Mouse (Mus musculus) hindbrain, embryonic 10.5 days (tissue): ENCODE measurements around the gene Cacnb4. TPM values are rescaled to one million over a fixed set of nuclear protein-coding genes. Genes with fewer than 3 reads are reported as not detected.

Experiments used
- DNase-seq: peaks from one replicate; pipeline ENCODE4 v3.0.0-alpha.2; 2017; ENCODE audit warnings: low spot score
- H3K27ac ChIP-seq: fragments of 300-500 bp; sonication (generic); 2 replicates; pipeline ENCODE4 v1.5.1; 2016; ENCODE audit warnings: mild to moderate bottlenecking, moderate library complexity
- H3K27me3 ChIP-seq: fragments of 300-500 bp; sonication (generic); 2 replicates; pipeline ENCODE4 v1.6.1; 2016; ENCODE audit warnings: mild to moderate bottlenecking; ENCODE audit not compliant: poor library complexity, insufficient read depth, severe bottlenecking
- H3K36me3 ChIP-seq: fragments of 300-500 bp; sonication (generic); 2 replicates; pipeline ENCODE4 v1.6.1; 2016; ENCODE audit warnings: mild to moderate bottlenecking, moderate library complexity
- H3K4me1 ChIP-seq: fragments of 300-500 bp; sonication (generic); replicated peaks from 2 replicates; pipeline ENCODE4 v1.6.1; 2016; ENCODE audit warnings: mild to moderate bottlenecking
- H3K4me3 ChIP-seq: fragments of 300-500 bp; sonication (generic); 2 replicates; pipeline ENCODE4 v1.5.1; 2016; ENCODE audit warnings: mild to moderate bottlenecking, moderate library complexity
- H3K9me3 ChIP-seq: fragments of 300-500 bp; sonication (generic); 2 replicates; pipeline ENCODE4 v1.6.1; 2016; ENCODE audit warnings: mild to moderate bottlenecking, moderate library complexity
- WGBS: fragments of 180-500 bp; shearing (Covaris S2); methylation state at CpG from one replicate; pipeline ENCODE4 v1.1.7; 2016; 5-methylcytosine and 5-hydroxymethylcytosine counted together
- polyA plus RNA-seq: library from polyadenylated mRNA; unstranded; fragments of >200 nt; fragmentation: Nextera tagmentation; extraction: Ambion mirVana; gene quantifications from 2 replicates; pipeline ENCODE4 v1.2.1, GENCODE M21; 2016

The Cacnb4 gene
- polyA plus RNA-seq, 1 experiment from 2014 or later, result 1.8 TPM

- no peak for DNase-seq
- Histone ChIP-seq H3K4me1 (no peaks in the 10 kb centered on the region), H3K9me3 (no peaks in the 10 kb centered on the region), H3K27me3 (no peaks in the 10 kb centered on the region), H3K4me3 (no peak overlapping the region), H3K36me3 (no peaks in the 10 kb centered on the region), H3K27ac (no peak overlapping the region)
- 87% methylated on average over 5 of the region's 5 CpGs for WGBS
Observed at GRCm38 (mm10) chr2:52615429-52615828, 61.2 kb downstream of the Cacnb4 start.

DNA sequence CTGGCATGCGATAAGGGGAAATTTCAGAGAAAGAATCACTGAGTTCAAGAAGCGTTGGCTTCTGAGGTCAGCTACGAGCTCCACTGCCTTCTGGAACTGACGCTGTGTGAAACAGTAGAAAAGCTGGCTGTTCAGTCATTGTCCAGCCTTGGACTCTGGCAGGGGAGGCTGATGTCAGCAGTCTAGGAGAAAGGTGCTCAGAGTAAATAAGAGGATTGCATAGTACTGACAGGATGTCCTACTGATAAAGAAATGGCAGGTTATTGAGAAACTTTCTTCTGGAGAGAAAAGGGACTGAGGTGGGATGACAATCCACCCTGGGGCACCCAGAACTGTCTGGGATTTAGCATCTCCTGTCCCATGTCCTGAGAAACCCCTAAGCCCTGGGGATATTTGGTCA is 62.7 kb downstream of the Cacnb4 start:
- Histone ChIP-seq H3K4me1 (no peaks in the 10 kb centered on the region), H3K36me3 (no peaks in the 10 kb centered on the region), H3K27ac (no peak overlapping the region), H3K4me3 (no peak overlapping the region), H3K27me3 (no peaks in the 10 kb centered on the region), H3K9me3 (no peaks in the 10 kb centered on the region)
- no peak for DNase-seq
- whole genome bisulfite sequencing, result 87% methylated on average over 4 of the region's 4 CpGs

DNA sequence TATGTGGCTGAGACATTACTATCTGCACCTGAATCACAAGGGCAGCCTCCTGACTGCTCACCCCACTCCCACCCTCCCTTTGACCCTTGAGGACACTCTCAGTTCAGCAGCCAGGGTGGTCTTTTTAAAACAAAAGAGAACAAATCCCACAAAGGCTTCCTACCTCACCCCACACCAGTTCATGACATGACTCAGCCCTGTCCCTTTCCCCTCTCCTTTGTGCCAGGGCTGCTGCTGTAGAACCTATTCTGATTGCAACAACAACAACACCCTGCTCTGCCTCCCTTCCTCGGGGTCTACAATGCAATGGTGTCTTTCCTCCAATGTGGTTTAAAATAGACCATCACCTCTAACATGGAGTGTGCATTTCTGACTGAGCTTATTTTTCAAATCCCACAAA is 67.1 kb downstream of the Cacnb4 start:
- Histone ChIP-seq H3K4me1 (peaks cover 7% of the 10 kb centered on the region), H3K27ac (no peak overlapping the region), H3K36me3 (no peaks in the 10 kb centered on the region), H3K27me3 (no peaks in the 10 kb centered on the region), H3K9me3 (no peaks in the 10 kb centered on the region), H3K4me3 (no peak overlapping the region)
- no peak for DNase-seq
- 38% methylated on average over 1 of the region's 1 CpGs for WGBS

GRCm38 (mm10) chr2:52607857-52608485 is 68.7 kb downstream of the Cacnb4 start:
- Histone ChIP-seq H3K4me1 (peaks cover 7% of the 10 kb centered on the region), H3K9me3 (no peaks in the 10 kb centered on the region), H3K36me3 (no peaks in the 10 kb centered on the region), H3K27ac (no peak overlapping the region), H3K4me3 (no peak overlapping the region), H3K27me3 (no peaks in the 10 kb centered on the region)
- WGBS, result 56% methylated on average over 5 of the region's 5 CpGs
- no peak for DNase-seq

DNA sequence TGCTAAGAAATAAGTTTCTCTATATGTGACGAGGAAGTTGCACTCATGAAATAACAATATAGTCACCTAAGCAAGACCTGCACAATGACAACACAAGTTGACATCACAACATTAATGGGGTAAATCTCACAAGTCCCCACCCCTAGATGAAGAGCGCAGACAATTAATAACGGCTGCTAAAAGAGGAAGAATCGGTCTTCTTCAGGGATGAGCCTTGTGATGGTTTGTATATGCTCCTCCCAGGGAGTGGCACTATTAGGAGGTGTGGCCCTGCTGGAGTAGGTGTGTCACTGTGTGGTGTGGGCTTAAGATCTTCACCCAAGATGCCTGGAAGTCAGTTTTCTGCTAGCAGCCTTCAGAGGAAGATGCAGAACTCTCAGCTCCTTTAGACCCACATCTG is 70.3 kb downstream of the Cacnb4 start:
- no peak for DNase-seq
- no peaks in the 10 kb centered on the region for H3K27me3 ChIP-seq
- no peaks in the 10 kb centered on the region for H3K9me3 ChIP-seq
- H3K36me3 ChIP-seq, result no peaks in the 10 kb centered on the region
- WGBS, result 94% methylated on average over 4 of the region's 4 CpGs
- no peak overlapping the region for H3K27ac ChIP-seq
- H3K4me1 ChIP-seq, result peaks cover 7% of the 10 kb centered on the region
- no peak overlapping the region for H3K4me3 ChIP-seq

- H3K27ac ChIP-seq, result no peak overlapping the region
- peak; percentile 57 for DNase-seq
- H3K27me3 ChIP-seq, result no peaks in the 10 kb centered on the region
- WGBS, result 33% methylated on average over 4 of the region's 4 CpGs
- no peak overlapping the region for H3K4me3 ChIP-seq
- H3K9me3 ChIP-seq, result no peaks in the 10 kb centered on the region
- peaks cover 7% of the 10 kb centered on the region for H3K4me1 ChIP-seq
- H3K36me3 ChIP-seq, result no peaks in the 10 kb centered on the region
Observed at GRCm38 (mm10) chr2:52605321-52605720, 71.3 kb downstream of the Cacnb4 start.

GRCm38 (mm10) chr2:52604651-52605020 is 72.0 kb downstream of the Cacnb4 start:
- Histone ChIP-seq H3K27me3 (no peaks in the 10 kb centered on the region), H3K4me3 (no peak overlapping the region), H3K9me3 (no peaks in the 10 kb centered on the region), H3K4me1 (peaks cover 7% of the 10 kb centered on the region), H3K36me3 (no peaks in the 10 kb centered on the region), H3K27ac (no peak overlapping the region)
- DNase-seq, result no peak
- WGBS, result 82% methylated on average over 8 of the region's 8 CpGs

DNA sequence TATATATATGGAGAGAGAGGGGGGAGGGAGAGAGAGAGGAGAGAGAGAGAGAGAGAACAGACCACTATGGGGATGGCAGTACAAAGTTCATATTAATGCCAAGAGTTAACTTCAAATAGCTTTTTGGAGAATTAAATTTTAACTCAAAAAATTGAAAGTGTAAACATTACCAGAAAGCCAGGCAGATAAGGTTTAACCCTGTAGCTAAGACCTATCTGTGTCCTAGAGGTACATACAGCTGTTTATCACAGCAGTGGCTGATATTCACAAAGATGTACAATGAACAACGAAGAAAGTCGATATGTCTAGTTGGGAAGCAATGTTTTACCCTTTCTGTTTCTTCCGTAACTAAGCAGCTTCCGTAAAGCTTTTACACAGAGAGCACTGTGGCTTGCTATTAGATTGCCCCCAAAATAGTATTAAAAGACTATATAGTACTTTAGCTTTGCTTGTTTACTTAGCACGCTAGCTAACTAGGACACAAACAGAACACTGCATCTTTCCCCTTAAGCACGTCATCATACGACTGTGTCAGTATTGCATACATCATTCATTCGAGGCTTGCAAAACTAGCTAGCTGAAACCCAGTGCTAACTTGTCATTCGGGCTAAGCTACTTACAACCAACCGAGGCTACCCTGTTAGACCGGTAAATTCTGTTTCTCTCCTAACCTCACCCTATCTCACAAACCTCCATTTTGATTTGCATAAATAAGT is 72.5 kb downstream of the Cacnb4 start:
- no peak overlapping the region for H3K4me3 ChIP-seq
- H3K27me3 ChIP-seq, result no peaks in the 10 kb centered on the region
- H3K4me1 ChIP-seq, result peaks cover 7% of the 10 kb centered on the region
- WGBS, result 91% methylated on average over 11 of the region's 11 CpGs
- no peak for DNase-seq
- no peaks in the 10 kb centered on the region for H3K9me3 ChIP-seq
- H3K27ac ChIP-seq, result no peak overlapping the region
- H3K36me3 ChIP-seq, result no peaks in the 10 kb centered on the region

GRCm38 (mm10) chr2:52603421-52603820 is 73.2 kb downstream of the Cacnb4 start:
- Histone ChIP-seq H3K9me3 (no peaks in the 10 kb centered on the region), H3K36me3 (no peaks in the 10 kb centered on the region), H3K4me1 (peaks cover 7% of the 10 kb centered on the region), H3K4me3 (no peak overlapping the region), H3K27me3 (no peaks in the 10 kb centered on the region), H3K27ac (no peak overlapping the region)
- DNase-seq, result no peak
- 91% methylated on average over 6 of the region's 6 CpGs for WGBS

DNA sequence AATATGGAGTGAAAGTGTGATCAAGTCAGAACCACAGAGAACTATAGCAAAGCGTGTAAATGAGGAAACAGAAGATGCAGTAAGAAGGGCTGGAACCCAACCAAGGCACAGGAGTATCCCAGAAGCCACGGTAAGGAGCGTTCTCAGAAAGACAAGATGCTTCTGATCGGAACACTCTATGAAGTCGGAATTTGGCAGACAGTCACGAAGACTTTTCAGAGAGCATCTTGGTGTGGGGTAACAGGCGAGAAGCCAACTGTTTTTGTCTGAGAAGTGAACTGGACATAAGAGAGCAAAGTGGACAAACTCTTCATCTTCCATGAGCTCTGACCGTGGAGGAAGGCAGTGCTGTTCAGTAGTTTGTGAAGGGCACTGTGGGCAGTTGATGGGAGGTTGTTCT is 73.7 kb downstream of the Cacnb4 start:
- Histone ChIP-seq H3K27me3 (no peaks in the 10 kb centered on the region), H3K27ac (no peak overlapping the region), H3K4me1 (peaks cover 3% of the 10 kb centered on the region), H3K4me3 (no peak overlapping the region), H3K36me3 (no peaks in the 10 kb centered on the region), H3K9me3 (no peaks in the 10 kb centered on the region)
- 93% methylated on average over 8 of the region's 8 CpGs for WGBS
- DNase-seq, result no peak

- H3K36me3 ChIP-seq, result no peaks in the 10 kb centered on the region
- no peaks in the 10 kb centered on the region for H3K4me1 ChIP-seq
- no peak for DNase-seq
- H3K4me3 ChIP-seq, result no peak overlapping the region
- no peaks in the 10 kb centered on the region for H3K27me3 ChIP-seq
- H3K9me3 ChIP-seq, result no peaks in the 10 kb centered on the region
- 91% methylated on average over 2 of the region's 2 CpGs for whole genome bisulfite sequencing
- H3K27ac ChIP-seq, result no peak overlapping the region
Observed at GRCm38 (mm10) chr2:52602228-52602627, 74.4 kb downstream of the Cacnb4 start.

DNA sequence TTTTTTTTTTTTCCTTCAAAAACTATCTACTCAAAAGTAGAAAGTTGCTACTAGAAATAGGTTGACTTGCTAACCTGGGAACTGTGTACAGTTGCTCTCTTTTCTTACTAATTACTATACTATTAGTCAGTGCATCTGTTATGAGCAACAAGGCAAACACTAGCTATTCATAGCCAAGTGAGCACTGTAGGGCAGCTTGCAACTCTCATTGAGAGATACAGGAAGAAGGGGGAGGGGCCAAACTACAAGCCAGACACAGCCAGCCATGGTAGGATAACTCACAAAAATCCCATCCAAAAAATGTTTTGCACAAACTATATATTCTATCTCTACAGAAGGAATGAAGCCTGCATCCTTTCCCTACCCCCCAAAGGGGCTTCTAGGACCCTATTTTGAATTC is 79.1 kb downstream of the Cacnb4 start:
- no peak overlapping the region for H3K27ac ChIP-seq
- H3K4me3 ChIP-seq, result no peak overlapping the region
- H3K4me1 ChIP-seq, result 0 out of 2 replicates have a peak, but pooled peaks cover 5% of the 10 kb centered on the region
- DNase-seq, result no peak
- no peaks in the 10 kb centered on the region for H3K36me3 ChIP-seq
- no peaks in the 10 kb centered on the region for H3K27me3 ChIP-seq
- no peaks in the 10 kb centered on the region for H3K9me3 ChIP-seq

- Histone ChIP-seq H3K27ac (no peak overlapping the region), H3K4me1 (peaks cover 13% of the 10 kb centered on the region), H3K4me3 (no peak overlapping the region), H3K9me3 (no peaks in the 10 kb centered on the region), H3K36me3 (no peaks in the 10 kb centered on the region), H3K27me3 (no peaks in the 10 kb centered on the region)
- WGBS, result 93% methylated on average over 8 of the region's 8 CpGs
- no peak for DNase-seq
Observed at GRCm38 (mm10) chr2:52593814-52594213, 82.8 kb downstream of the Cacnb4 start.
